Mouse (Mus musculus): ENCODE data around the gene Fam234a. TPM values are rescaled to one million over a fixed set of nuclear protein-coding genes. Genes with fewer than 3 reads are reported as not detected.

Fam234a gene
- polyA plus RNA-seq, 1 experiment from 2014 or later: 49.6 TPM

DNA sequence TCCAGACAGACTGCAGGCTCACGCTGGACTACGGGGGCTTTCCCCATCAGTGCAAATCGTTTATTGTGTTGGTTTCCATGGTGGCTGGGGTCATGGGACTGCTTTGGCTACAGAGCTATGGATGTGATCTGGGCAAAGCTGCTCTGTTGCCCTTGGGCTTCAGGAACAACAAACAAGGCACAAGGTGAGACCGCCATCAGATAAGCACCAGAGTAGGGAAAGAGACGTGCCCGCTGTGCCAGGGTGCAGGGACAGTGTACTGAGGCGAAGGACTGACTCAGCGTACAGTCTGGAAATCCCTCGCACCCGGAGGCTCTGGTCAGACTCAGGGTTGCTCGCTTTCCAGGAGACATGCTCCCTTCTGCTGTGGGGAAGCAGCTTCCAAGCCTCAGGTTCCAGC, 31.4 kb downstream of the Fam234a start:
- no peak overlapping the region for H3K4me2 ChIP-seq (ENCODE audit: low read depth, low read length)
- WGBS: 77% methylated on average over 11 of the region's 11 CpGs
- H3K4me1 ChIP-seq (replicated peaks; ENCODE audit: control insufficient read depth, insufficient read depth, low read length): no peaks in the 10 kb centered on the region
- 0 out of 2 replicates have a peak, but pooled peaks have one; percentile 15 for ATAC-seq (ENCODE audit: low read depth)
- H3K9me3 ChIP-seq (ENCODE audit: control insufficient read depth, low read length): no peaks in the 10 kb centered on the region
- H3K27me3 ChIP-seq (ENCODE audit: control insufficient read depth, insufficient read depth, low read depth, low read length): no peaks in the 10 kb centered on the region
- no peak overlapping the region for H3K4me3 ChIP-seq (ENCODE audit: low read length)
- no peak overlapping the region for H3K9ac ChIP-seq (ENCODE audit: low read length)
- H3K27ac ChIP-seq (ENCODE audit: low read length): no peak overlapping the region
- H3K36me3 ChIP-seq (ENCODE audit: control insufficient read depth, insufficient read depth, low read length): no peaks in the 10 kb centered on the region

DNA sequence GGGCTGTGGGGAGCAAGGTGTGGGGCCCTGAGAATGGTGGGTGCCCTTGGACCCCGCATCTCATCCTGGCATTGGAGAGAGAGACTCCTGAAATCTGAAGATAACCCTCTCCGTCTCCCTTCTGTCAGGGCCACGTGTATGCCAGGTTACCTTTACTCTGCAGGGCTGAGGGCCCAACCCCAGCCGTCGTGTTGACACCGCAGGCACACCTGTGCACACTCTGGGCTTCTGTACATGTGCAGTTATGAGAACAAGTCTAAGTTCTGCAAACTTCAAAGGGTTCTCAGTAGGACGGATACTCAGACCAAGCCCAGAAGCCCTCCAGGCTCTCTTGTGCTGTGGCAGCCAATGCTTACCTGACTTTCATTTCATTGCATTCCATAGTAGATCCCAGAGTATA, 31.8 kb downstream of the Fam234a start:
- 73% methylated on average over 7 of the region's 7 CpGs for WGBS
- Histone ChIP-seq H3K27me3 (ENCODE audit: control insufficient read depth, insufficient read depth, low read depth, low read length) (no peaks in the 10 kb centered on the region), H3K4me1 (replicated peaks; ENCODE audit: control insufficient read depth, insufficient read depth, low read length) (no peaks in the 10 kb centered on the region), H3K36me3 (ENCODE audit: control insufficient read depth, insufficient read depth, low read length) (no peaks in the 10 kb centered on the region), H3K27ac (ENCODE audit: low read length) (no peak overlapping the region), H3K9me3 (ENCODE audit: control insufficient read depth, low read length) (no peaks in the 10 kb centered on the region), H3K4me3 (ENCODE audit: low read length) (no peak overlapping the region), H3K9ac (ENCODE audit: low read length) (no peak overlapping the region), H3K4me2 (ENCODE audit: low read depth, low read length) (no peak overlapping the region)
- 0 out of 2 replicates have a peak, but pooled peaks have one; percentile 31 for ATAC-seq (ENCODE audit: low read depth)

DNA sequence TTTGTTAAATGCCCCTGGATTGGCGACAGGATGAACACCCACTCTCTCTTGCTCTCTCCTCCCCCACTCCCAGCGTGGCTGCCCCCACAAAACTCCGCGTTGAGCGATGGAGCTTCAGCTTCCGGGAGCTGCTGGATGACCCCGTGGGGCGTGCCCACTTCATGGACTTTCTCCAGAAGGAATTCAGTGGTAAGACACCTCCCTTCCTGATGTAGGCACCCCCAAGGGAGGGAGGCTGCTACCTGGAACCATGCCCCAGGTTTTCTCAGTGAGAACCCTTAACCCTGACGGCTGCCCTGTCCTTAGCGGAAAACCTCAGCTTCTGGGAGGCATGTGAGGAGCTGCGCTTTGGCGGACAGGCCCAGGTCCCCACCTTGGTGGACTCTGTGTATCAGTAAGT, 36.4 kb downstream of the Fam234a start, which contains the start of gene Arhgdig:
TSS of gene Arhgdig (minus strand) at position 101 of the 400 bp plus-strand sequence.
- H3K4me2 ChIP-seq (ENCODE audit: low read depth, low read length): no peak within 1 kb of the TSS
- ATAC-seq (ENCODE audit: low read depth): no peak
- H3K36me3 ChIP-seq (ENCODE audit: control insufficient read depth, insufficient read depth, low read length): no peaks in the 10 kb centered on the region
- H3K4me1 ChIP-seq (replicated peaks; ENCODE audit: control insufficient read depth, insufficient read depth, low read length): peaks cover 9% of the 10 kb centered on the region; the same call in 1 of the 2 replicates
- H3K27ac ChIP-seq (ENCODE audit: low read length): no peak within 1 kb of the TSS
- H3K27me3 ChIP-seq (ENCODE audit: control insufficient read depth, insufficient read depth, low read depth, low read length): peaks cover 13% of the 10 kb centered on the region
- no peak within 1 kb of the TSS for H3K9ac ChIP-seq (ENCODE audit: low read length)
- 83% methylated on average over 12 of the region's 12 CpGs for WGBS
- H3K9me3 ChIP-seq (ENCODE audit: control insufficient read depth, low read length): no peaks in the 10 kb centered on the region
- H3K4me3 ChIP-seq (ENCODE audit: low read length): no peak within 1 kb of the TSS

- H3K4me1 ChIP-seq (replicated peaks; ENCODE audit: control insufficient read depth, insufficient read depth, low read length): peaks cover 14% of the 10 kb centered on the region
- H3K4me3 ChIP-seq (ENCODE audit: low read length): no peak overlapping the region
- H3K4me2 ChIP-seq (ENCODE audit: low read depth, low read length): no peak overlapping the region
- no peaks in the 10 kb centered on the region for H3K9me3 ChIP-seq (ENCODE audit: control insufficient read depth, low read length)
- no peaks in the 10 kb centered on the region for H3K36me3 ChIP-seq (ENCODE audit: control insufficient read depth, insufficient read depth, low read length)
- no peak overlapping the region for H3K9ac ChIP-seq (ENCODE audit: low read length)
- WGBS: 43% methylated on average over 1 of the region's 1 CpGs
- no peak for ATAC-seq (ENCODE audit: low read depth)
- no peak overlapping the region for H3K27ac ChIP-seq (ENCODE audit: low read length)
- peaks cover 23% of the 10 kb centered on the region for H3K27me3 ChIP-seq (ENCODE audit: control insufficient read depth, insufficient read depth, low read depth, low read length)
Measured at GRCm38 (mm10) chr17:26206392-26206791, 37.6 kb downstream of the Fam234a start.

DNA sequence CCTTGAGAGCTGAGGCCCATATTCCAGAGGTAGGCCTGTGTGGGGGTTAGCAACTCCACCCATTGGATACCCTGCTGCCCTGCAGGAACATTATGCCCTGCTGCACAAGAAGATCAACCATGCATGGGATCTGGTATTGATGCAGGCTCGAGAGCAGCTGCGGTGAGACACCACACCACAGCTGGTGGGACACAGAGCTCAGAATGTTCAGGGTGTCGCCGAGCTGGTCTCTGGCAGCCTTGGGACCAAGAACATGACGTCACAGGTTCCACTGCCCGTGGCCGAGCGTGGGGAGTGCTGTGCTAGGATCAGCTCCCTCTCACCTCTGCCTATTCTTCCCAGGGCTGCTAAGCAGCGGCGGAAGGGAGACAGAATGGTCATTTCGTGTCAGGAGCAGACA, 39.3 kb downstream of the Fam234a start:
- Histone ChIP-seq H3K36me3 (ENCODE audit: control insufficient read depth, insufficient read depth, low read length) (no peaks in the 10 kb centered on the region), H3K4me1 (replicated peaks; ENCODE audit: control insufficient read depth, insufficient read depth, low read length) (peaks cover 19% of the 10 kb centered on the region), H3K4me2 (ENCODE audit: low read depth, low read length) (no peak overlapping the region), H3K9me3 (ENCODE audit: control insufficient read depth, low read length) (no peaks in the 10 kb centered on the region), H3K27me3 (ENCODE audit: control insufficient read depth, insufficient read depth, low read depth, low read length) (peaks cover 34% of the 10 kb centered on the region), H3K4me3 (ENCODE audit: low read length) (no peak overlapping the region), H3K9ac (ENCODE audit: low read length) (no peak overlapping the region), H3K27ac (ENCODE audit: low read length) (no peak overlapping the region)
- WGBS: 40% methylated on average over 11 of the region's 11 CpGs
- no peak for ATAC-seq (ENCODE audit: low read depth)

DNA sequence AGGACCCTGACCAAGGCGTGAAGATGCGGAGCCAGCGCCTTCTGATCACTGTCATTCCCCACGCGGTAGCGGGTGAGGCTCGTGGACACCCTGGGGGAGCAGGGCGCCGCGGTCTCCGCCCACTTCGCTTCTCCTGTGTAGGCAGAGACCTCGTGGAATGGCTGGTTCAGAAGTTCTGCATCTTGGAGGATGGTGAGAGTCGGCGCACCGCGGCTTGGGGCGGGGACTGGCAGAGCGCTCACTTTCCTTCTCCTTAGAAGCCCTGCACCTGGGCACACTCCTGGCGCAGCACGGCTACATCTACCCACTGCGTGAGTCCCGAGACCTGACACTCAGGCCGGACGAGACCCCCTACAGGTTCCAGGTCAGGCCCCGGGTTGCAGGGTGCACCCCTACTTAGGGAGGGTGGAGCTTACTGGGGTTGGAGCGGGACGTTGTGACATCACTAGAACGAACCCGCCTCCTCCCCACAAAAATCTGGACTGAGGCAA, 40.7 kb downstream of the Fam234a start:
- ATAC-seq (ENCODE audit: low read depth): peak; percentile 16; the same call in 1 of the 2 replicates
- under 1% methylated on average over 30 of the region's 30 CpGs for WGBS

DNA sequence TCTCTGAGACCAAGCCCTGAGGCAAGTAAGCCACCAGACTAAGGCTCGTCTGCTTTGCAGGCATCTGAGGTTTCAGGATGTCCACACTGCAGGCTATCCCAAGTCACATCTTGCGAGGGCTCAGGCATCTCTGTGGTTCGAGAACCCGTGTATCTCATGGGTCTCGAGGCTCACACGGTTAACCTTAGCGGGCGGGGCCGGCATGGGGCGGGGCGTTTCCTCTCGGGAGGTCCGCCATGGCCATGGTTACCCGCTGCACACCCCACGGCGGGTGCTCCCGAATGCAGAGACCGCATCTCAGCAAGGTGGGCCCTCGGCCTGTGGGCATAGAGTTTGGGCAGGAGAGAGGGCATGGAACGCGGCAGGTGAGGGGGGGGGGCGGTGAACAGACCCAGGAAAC, 41.3 kb downstream of the Fam234a start, which contains the start of gene Rgs11:
TSS of gene Rgs11 (plus strand) at position 215 of the 400 bp plus-strand sequence.
- ATAC-seq (ENCODE audit: low read depth): peak; percentile 32; the same call in 1 of the 2 replicates
- peak within 1 kb of the TSS; percentile 89 for H3K4me2 ChIP-seq (ENCODE audit: low read depth, low read length)
- peaks cover 19% of the 10 kb centered on the region for H3K4me1 ChIP-seq (replicated peaks; ENCODE audit: control insufficient read depth, insufficient read depth, low read length)
- no peaks in the 10 kb centered on the region for H3K9me3 ChIP-seq (ENCODE audit: control insufficient read depth, low read length)
- peak within 1 kb of the TSS; percentile 37 for H3K9ac ChIP-seq (ENCODE audit: low read length)
- peaks cover 34% of the 10 kb centered on the region for H3K27me3 ChIP-seq (ENCODE audit: control insufficient read depth, insufficient read depth, low read depth, low read length)
- H3K27ac ChIP-seq (ENCODE audit: low read length): no peak within 1 kb of the TSS
- H3K4me3 ChIP-seq (ENCODE audit: low read length): peak within 1 kb of the TSS; percentile 56
- under 1% methylated on average over 19 of the region's 22 CpGs for WGBS
- no peaks in the 10 kb centered on the region for H3K36me3 ChIP-seq (ENCODE audit: control insufficient read depth, insufficient read depth, low read length)

More for the DNA sequence above, 40.7 kb downstream of the Fam234a start:
- H3K4me1 ChIP-seq (replicated peaks; ENCODE audit: control insufficient read depth, insufficient read depth, low read length): peaks cover 19% of the 10 kb centered on the region
- peaks cover 34% of the 10 kb centered on the region for H3K27me3 ChIP-seq (ENCODE audit: control insufficient read depth, insufficient read depth, low read depth, low read length)
- H3K4me3 ChIP-seq (ENCODE audit: low read length): peak overlapping the region; percentile 56
- peak overlapping the region; percentile 89 for H3K4me2 ChIP-seq (ENCODE audit: low read depth, low read length)
- no peaks in the 10 kb centered on the region for H3K36me3 ChIP-seq (ENCODE audit: control insufficient read depth, insufficient read depth, low read length)
- no peak overlapping the region for H3K27ac ChIP-seq (ENCODE audit: low read length)
- peak overlapping the region; percentile 37 for H3K9ac ChIP-seq (ENCODE audit: low read length)
- no peaks in the 10 kb centered on the region for H3K9me3 ChIP-seq (ENCODE audit: control insufficient read depth, low read length)

- H3K27ac ChIP-seq (ENCODE audit: low read length): no peak overlapping the region
- H3K4me1 ChIP-seq (replicated peaks; ENCODE audit: control insufficient read depth, insufficient read depth, low read length): peaks cover 19% of the 10 kb centered on the region
- peaks cover under 1% of the 10 kb centered on the region; the same call in 1 of the 2 replicates for H3K36me3 ChIP-seq (ENCODE audit: control insufficient read depth, insufficient read depth, low read length)
- H3K27me3 ChIP-seq (ENCODE audit: control insufficient read depth, insufficient read depth, low read depth, low read length): peaks cover 34% of the 10 kb centered on the region
- no peaks in the 10 kb centered on the region for H3K9me3 ChIP-seq (ENCODE audit: control insufficient read depth, low read length)
- H3K4me3 ChIP-seq (ENCODE audit: low read length): no peak overlapping the region
- no peak for ATAC-seq (ENCODE audit: low read depth)
- H3K9ac ChIP-seq (ENCODE audit: low read length): no peak overlapping the region
- no peak overlapping the region for H3K4me2 ChIP-seq (ENCODE audit: low read depth, low read length)
Measured at GRCm38 (mm10) chr17:26201998-26202397, 42.0 kb downstream of the Fam234a start.

GRCm38 (mm10) chr17:26200831-26201705, 43.0 kb downstream of the Fam234a start:
- H3K27me3 ChIP-seq (ENCODE audit: control insufficient read depth, insufficient read depth, low read depth, low read length): peaks cover 34% of the 10 kb centered on the region
- H3K4me1 ChIP-seq (replicated peaks; ENCODE audit: control insufficient read depth, insufficient read depth, low read length): peaks cover 19% of the 10 kb centered on the region
- ATAC-seq (ENCODE audit: low read depth): peak; percentile 54
- H3K4me2 ChIP-seq (ENCODE audit: low read depth, low read length): peak overlapping the region; percentile 95
- H3K4me3 ChIP-seq (ENCODE audit: low read length): peak overlapping the region; percentile 57
- H3K9me3 ChIP-seq (ENCODE audit: control insufficient read depth, low read length): no peaks in the 10 kb centered on the region
- H3K9ac ChIP-seq (ENCODE audit: low read length): peak overlapping the region; percentile 71
- under 1% methylated on average over 62 of the region's 92 CpGs for WGBS
- H3K36me3 ChIP-seq (ENCODE audit: control insufficient read depth, insufficient read depth, low read length): peaks cover 7% of the 10 kb centered on the region
- no peak overlapping the region for H3K27ac ChIP-seq (ENCODE audit: low read length)

Measured in lung, embryonic 16.5 days (tissue).